In the genomic region with DNA sequence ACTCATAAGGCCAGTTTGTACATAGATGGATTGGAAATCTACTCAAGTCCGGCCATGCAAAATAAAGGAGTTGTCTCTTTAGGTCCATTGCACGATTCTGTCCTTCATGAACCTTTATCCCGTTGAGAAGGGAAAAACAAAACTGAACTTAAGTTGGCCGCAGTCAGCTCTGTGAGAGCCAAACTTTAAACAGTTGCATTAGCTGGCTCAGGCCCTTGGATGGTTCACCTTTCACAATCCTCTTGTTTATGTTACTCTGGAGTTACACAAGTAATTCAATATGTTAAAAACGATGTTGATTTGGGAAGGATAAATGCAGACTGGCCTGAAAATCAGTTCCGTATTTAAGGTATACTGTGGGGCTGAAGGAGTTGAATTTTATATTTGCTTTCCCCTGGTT, we compare ENCODE assay signal across 15 mouse cellular contexts.
A peak's percentile ranks its signal among the peaks of the same experiment; 100 is the strongest.
DNase-seq lines count a peak whose midpoint lies in the region; ATAC-seq and TF ChIP-seq lines count a peak whose summit lies in the region.
"Had no signal": no experiment of that assay in that cellular context is flagged by ENCODE, and none has a peak within 500 bp of the region (broad histone marks: within the 10 kb centered on the region; RNA-seq: fewer than 3 reads in every experiment).

No protein-coding gene starts in this region.

- TF ChIP-seq CTCF in stomach, postnatal 0 days (IDR thresholded peaks at IDR 0.05; ENCODE audit: low read depth), result no peak

- intact Hi-C loops in heart, postnatal 25 days (cut with DNase I), result no loop called here

- ATAC-seq in heart, embryonic 16.5 days (replicated peaks; ENCODE audit: extremely low read depth, insufficient read depth, low FRiP score), result no peak
- no peak for ATAC-seq in lung, embryonic 15.5 days (ENCODE audit: borderline replicate concordance, extremely low read depth, low FRiP score, low TSS enrichment)
- ATAC-seq in stomach, postnatal 0 days (ENCODE audit: low FRiP score, low TSS enrichment), result no peak; the same call in 1 of the 2 replicates
- ATAC-seq in forebrain, embryonic 12.5 days (ENCODE audit: low FRiP score), result no peak

- peaks cover 46% of the 10 kb centered on the region for H3K4me1 ChIP-seq in heart, embryonic 16.5 days (ENCODE audit: control insufficient read depth, insufficient read depth, low read length)
- peaks cover 30% of the 10 kb centered on the region for H3K4me1 ChIP-seq in lung, embryonic 15.5 days
- H3K4me1 ChIP-seq in stomach, postnatal 0 days (replicated peaks; ENCODE audit: control insufficient read depth, insufficient read depth), result peaks cover 7% of the 10 kb centered on the region; the same call in 1 of the 2 replicates
- peaks cover 23% of the 10 kb centered on the region for H3K4me1 ChIP-seq in forebrain, embryonic 12.5 days

- peak overlapping the region; percentile 82; the same call in 1 of the 2 replicates for H3K27ac ChIP-seq in heart, embryonic 16.5 days (ENCODE audit: low read length)
- H3K27ac ChIP-seq in lung, embryonic 15.5 days, result 0 out of 2 replicates have a peak overlapping the region, but pooled peaks have one; percentile 53
- H3K27ac ChIP-seq in stomach, postnatal 0 days (replicated peaks), result peak overlapping the region; percentile 72; the same call in 1 of the 2 replicates
- no peak overlapping the region for H3K27ac ChIP-seq in forebrain, embryonic 12.5 days
- H3K27ac ChIP-seq: left cerebral cortex, adult 2 months; liver, embryonic 14.5 days had no signal

- TF ChIP-seq EP300 in stomach, postnatal 0 days (optimal IDR thresholded peaks at IDR 0.05), result no peak

- H3K9me3 ChIP-seq in heart, embryonic 16.5 days (replicated peaks; ENCODE audit: control insufficient read depth, low read length), result no peaks in the 10 kb centered on the region
- no peaks in the 10 kb centered on the region for H3K9me3 ChIP-seq in lung, embryonic 15.5 days
- no peaks in the 10 kb centered on the region for H3K9me3 ChIP-seq in stomach, postnatal 0 days (ENCODE audit: control insufficient read depth, low read length)
- no peaks in the 10 kb centered on the region for H3K9me3 ChIP-seq in forebrain, embryonic 12.5 days
- H3K9me3 ChIP-seq: G1E had no signal

- no peaks in the 10 kb centered on the region for H3K27me3 ChIP-seq in heart, embryonic 16.5 days (ENCODE audit: control insufficient read depth, insufficient read depth, low read length)
- no peaks in the 10 kb centered on the region for H3K27me3 ChIP-seq in lung, embryonic 15.5 days
- H3K27me3 ChIP-seq in stomach, postnatal 0 days (ENCODE audit: control insufficient read depth, insufficient read depth, low read length), result no peaks in the 10 kb centered on the region
- no peaks in the 10 kb centered on the region for H3K27me3 ChIP-seq in forebrain, embryonic 12.5 days

- H3K9ac ChIP-seq in heart, embryonic 16.5 days (ENCODE audit: low read length), result no peak overlapping the region; the same call in 1 of the 2 replicates
- no peak overlapping the region for H3K9ac ChIP-seq in lung, embryonic 15.5 days
- no peak overlapping the region for H3K9ac ChIP-seq in stomach, postnatal 0 days (ENCODE audit: low read length)
- H3K9ac ChIP-seq in forebrain, embryonic 12.5 days, result no peak overlapping the region
- H3K9ac ChIP-seq: liver, embryonic 14.5 days had no signal

- 68% methylated on average over 6 of the region's 6 CpGs for WGBS in heart, embryonic 16.5 days
- WGBS in lung, embryonic 15.5 days, result 47% methylated on average over 6 of the region's 6 CpGs
- WGBS in stomach, postnatal 0 days, result 44% methylated on average over 6 of the region's 6 CpGs
- WGBS in forebrain, embryonic 12.5 days, result 75% methylated on average over 6 of the region's 6 CpGs

- H3K4me2 ChIP-seq in heart, embryonic 16.5 days (ENCODE audit: low read depth, low read length), result peak overlapping the region; percentile 26; the same call in 1 of the 2 replicates
- 0 out of 2 replicates have a peak overlapping the region, but pooled peaks have one; percentile 6 for H3K4me2 ChIP-seq in lung, embryonic 15.5 days
- 0 out of 2 replicates have a peak overlapping the region, but pooled peaks have one; percentile 12 for H3K4me2 ChIP-seq in stomach, postnatal 0 days (replicated peaks; ENCODE audit: low read depth)
- H3K4me2 ChIP-seq in forebrain, embryonic 12.5 days, result no peak overlapping the region

- no peak overlapping the region for H3K4me3 ChIP-seq in heart, embryonic 16.5 days (ENCODE audit: low read length)
- H3K4me3 ChIP-seq in lung, embryonic 15.5 days, result no peak overlapping the region
- no peak overlapping the region for H3K4me3 ChIP-seq in stomach, postnatal 0 days (ENCODE audit: low read depth, low read length)
- no peak overlapping the region for H3K4me3 ChIP-seq in forebrain, embryonic 12.5 days (replicated peaks)
- H3K4me3 ChIP-seq: left cerebral cortex, adult 2 months had no signal

- no peak for DNase-seq in heart, postnatal 25 days (ENCODE audit: low spot score)
- DNase-seq in lung, postnatal 4 days, result no peak
- DNase-seq in fat pad, adult 2 months (ENCODE audit: extremely low read depth, low read depth, low spot score), result peak; percentile 64
- no peak for DNase-seq in stomach, postnatal 0 days (ENCODE audit: low spot score)
- DNase-seq: adrenal gland, postnatal 10 days; cerebellum, adult 2 months; kidney, postnatal 10 days; right cerebral cortex, postnatal 25 days; thymus, adult 2 months had no signal

- H3K36me3 ChIP-seq in heart, embryonic 16.5 days (ENCODE audit: control insufficient read depth, insufficient read depth), result no peaks in the 10 kb centered on the region
- H3K36me3 ChIP-seq in lung, embryonic 15.5 days, result no peaks in the 10 kb centered on the region
- H3K36me3 ChIP-seq in stomach, postnatal 0 days (ENCODE audit: control insufficient read depth, insufficient read depth, low read length), result no peaks in the 10 kb centered on the region
- H3K36me3 ChIP-seq in forebrain, embryonic 12.5 days (replicated peaks), result no peaks in the 10 kb centered on the region
- H3K36me3 ChIP-seq: G1E had no signal
